Mouse (Mus musculus): ENCODE measurements around the gene Mgat4e. TPM values are rescaled to one million over a fixed set of nuclear protein-coding genes. Genes with fewer than 3 reads are reported as not detected.
"Not testable (repeated sequence)": the region's sequence is repeated elsewhere in the genome, so short reads cannot be mapped to it uniquely, and the experiment has no call there.

The Mgat4e gene
- polyA plus RNA-seq, 1 experiment from 2014 or later = not detected

- H3K36me3 ChIP-seq = no peaks in the 10 kb centered on the region
- no peaks in the 10 kb centered on the region for H3K27me3 ChIP-seq
- H3K4me3 ChIP-seq = peak overlapping the region; percentile 72
- no peaks in the 10 kb centered on the region for H3K9me3 ChIP-seq (replicated peaks)
- peak overlapping the region; percentile 91 for H3K4me2 ChIP-seq
- no peak overlapping the region for H3K9ac ChIP-seq
- H3K27ac ChIP-seq = no peak overlapping the region
- H3K4me1 ChIP-seq (replicated peaks) = peaks cover 15% of the 10 kb centered on the region
- WGBS = 36% methylated on average over 13 of the region's 13 CpGs
- ATAC-seq (replicated peaks; ENCODE audit: insufficient number of reproducible peaks, insufficient read depth, low FRiP score, low read depth) = no peak
These were observed 5.9 kb upstream of the Mgat4e start for GRCm38 (mm10) chr1:134555240-134555870.

- Histone ChIP-seq H3K9me3 (replicated peaks) (no peaks in the 10 kb centered on the region), H3K4me1 (replicated peaks) (peaks cover 15% of the 10 kb centered on the region), H3K4me2 (no peak overlapping the region), H3K27ac (no peak overlapping the region), H3K9ac (no peak overlapping the region), H3K4me3 (no peak overlapping the region), H3K36me3 (no peaks in the 10 kb centered on the region), H3K27me3 (no peaks in the 10 kb centered on the region)
- WGBS = 51% methylated on average over 3 of the region's 3 CpGs
- no peak for ATAC-seq (replicated peaks; ENCODE audit: insufficient number of reproducible peaks, insufficient read depth, low FRiP score, low read depth)
These were observed 2.9 kb upstream of the Mgat4e start for GRCm38 (mm10) chr1:134552396-134552795.

- ATAC-seq (replicated peaks; ENCODE audit: insufficient number of reproducible peaks, insufficient read depth, low FRiP score, low read depth) = no peak
- Histone ChIP-seq H3K4me1 (replicated peaks) (peaks cover 10% of the 10 kb centered on the region), H3K9ac (no peak overlapping the region), H3K27ac (no peak overlapping the region), H3K27me3 (no peaks in the 10 kb centered on the region), H3K9me3 (replicated peaks) (no peaks in the 10 kb centered on the region), H3K36me3 (no peaks in the 10 kb centered on the region), H3K4me2 (no peak overlapping the region), H3K4me3 (no peak overlapping the region)
- 78% methylated on average over 3 of the region's 3 CpGs for WGBS
These were observed 2.4 kb upstream of the Mgat4e start for GRCm38 (mm10) chr1:134551869-134552268.

- ATAC-seq (replicated peaks; ENCODE audit: insufficient number of reproducible peaks, insufficient read depth, low FRiP score, low read depth) = no peak
- no peak overlapping the region for H3K4me3 ChIP-seq
- no peak overlapping the region for H3K9ac ChIP-seq
- no peak overlapping the region for H3K4me2 ChIP-seq
- H3K27ac ChIP-seq = no peak overlapping the region
- 0 out of 2 replicates have a peak, but pooled peaks cover 3% of the 10 kb centered on the region for H3K9me3 ChIP-seq (replicated peaks)
- H3K36me3 ChIP-seq = no peaks in the 10 kb centered on the region
- WGBS = 55% methylated on average over 4 of the region's 4 CpGs
- no peaks in the 10 kb centered on the region for H3K4me1 ChIP-seq (replicated peaks)
- no peaks in the 10 kb centered on the region for H3K27me3 ChIP-seq
These were observed 1.3 kb downstream of the Mgat4e start for GRCm38 (mm10) chr1:134548231-134548630.

GRCm38 (mm10) chr1:134540610-134541009 is 8.9 kb downstream of the Mgat4e start:
- H3K36me3 ChIP-seq = no peaks in the 10 kb centered on the region
- no peak overlapping the region for H3K9ac ChIP-seq
- 0 out of 2 replicates have a peak, but pooled peaks cover 3% of the 10 kb centered on the region for H3K9me3 ChIP-seq (replicated peaks)
- H3K27me3 ChIP-seq = no peaks in the 10 kb centered on the region
- no peak for ATAC-seq (replicated peaks; ENCODE audit: insufficient number of reproducible peaks, insufficient read depth, low FRiP score, low read depth)
- H3K27ac ChIP-seq = no peak overlapping the region
- H3K4me1 ChIP-seq (replicated peaks) = no peaks in the 10 kb centered on the region
- 81% methylated on average over 10 of the region's 10 CpGs for WGBS
- H3K4me3 ChIP-seq = no peak overlapping the region
- H3K4me2 ChIP-seq = no peak overlapping the region

GRCm38 (mm10) chr1:134535513-134535912 is 14.0 kb downstream of the Mgat4e start:
- no peak overlapping the region for H3K4me3 ChIP-seq
- ATAC-seq (replicated peaks; ENCODE audit: insufficient number of reproducible peaks, insufficient read depth, low FRiP score, low read depth) = no peak
- H3K36me3 ChIP-seq = no peaks in the 10 kb centered on the region
- no peak overlapping the region for H3K4me2 ChIP-seq
- no peaks in the 10 kb centered on the region for H3K27me3 ChIP-seq
- no peaks in the 10 kb centered on the region for H3K4me1 ChIP-seq (replicated peaks)
- 69% methylated on average over 3 of the region's 3 CpGs for WGBS
- H3K9me3 ChIP-seq (replicated peaks) = no peaks in the 10 kb centered on the region
- H3K27ac ChIP-seq = no peak overlapping the region
- H3K9ac ChIP-seq = no peak overlapping the region

- Histone ChIP-seq H3K4me1 (replicated peaks) (no peaks in the 10 kb centered on the region), H3K9ac (no peak overlapping the region), H3K4me3 (no peak overlapping the region), H3K4me2 (no peak overlapping the region), H3K9me3 (replicated peaks) (no peaks in the 10 kb centered on the region), H3K27me3 (no peaks in the 10 kb centered on the region), H3K36me3 (no peaks in the 10 kb centered on the region), H3K27ac (no peak overlapping the region)
- WGBS = 92% methylated on average over 1 of the region's 1 CpGs
- no peak for ATAC-seq (replicated peaks; ENCODE audit: insufficient number of reproducible peaks, insufficient read depth, low FRiP score, low read depth)
These were observed 14.4 kb downstream of the Mgat4e start for GRCm38 (mm10) chr1:134535054-134535453.

GRCm38 (mm10) chr1:134533710-134534109 is 15.8 kb downstream of the Mgat4e start:
- not testable (repeated sequence) for ATAC-seq (replicated peaks; ENCODE audit: insufficient number of reproducible peaks, insufficient read depth, low FRiP score, low read depth); H3K4me2 ChIP-seq; H3K4me3 ChIP-seq; H3K9me3 ChIP-seq (replicated peaks); H3K36me3 ChIP-seq; H3K27me3 ChIP-seq; H3K9ac ChIP-seq; H3K27ac ChIP-seq; H3K4me1 ChIP-seq (replicated peaks)
- 87% methylated on average over 10 of the region's 10 CpGs for WGBS

- no peaks in the 10 kb centered on the region for H3K4me1 ChIP-seq (replicated peaks)
- WGBS = 79% methylated on average over 6 of the region's 6 CpGs
- no peaks in the 10 kb centered on the region for H3K9me3 ChIP-seq (replicated peaks)
- H3K27ac ChIP-seq = no peak overlapping the region
- no peaks in the 10 kb centered on the region for H3K27me3 ChIP-seq
- H3K4me3 ChIP-seq = no peak overlapping the region
- H3K9ac ChIP-seq = no peak overlapping the region
- no peaks in the 10 kb centered on the region for H3K36me3 ChIP-seq
- no peak overlapping the region for H3K4me2 ChIP-seq
- no peak for ATAC-seq (replicated peaks; ENCODE audit: insufficient number of reproducible peaks, insufficient read depth, low FRiP score, low read depth)
These were observed 18.9 kb downstream of the Mgat4e start for GRCm38 (mm10) chr1:134530618-134531017.

GRCm38 (mm10) chr1:134526752-134527151 is 22.7 kb downstream of the Mgat4e start:
- no peaks in the 10 kb centered on the region for H3K4me1 ChIP-seq (replicated peaks)
- no peaks in the 10 kb centered on the region for H3K27me3 ChIP-seq
- no peak overlapping the region for H3K4me3 ChIP-seq
- no peak overlapping the region for H3K4me2 ChIP-seq
- no peaks in the 10 kb centered on the region for H3K36me3 ChIP-seq
- 61% methylated on average over 6 of the region's 6 CpGs for WGBS
- no peaks in the 10 kb centered on the region for H3K9me3 ChIP-seq (replicated peaks)
- H3K27ac ChIP-seq = no peak overlapping the region
- no peak overlapping the region for H3K9ac ChIP-seq
- ATAC-seq (replicated peaks; ENCODE audit: insufficient number of reproducible peaks, insufficient read depth, low FRiP score, low read depth) = no peak

- Histone ChIP-seq H3K4me3 (no peak overlapping the region), H3K27ac (no peak overlapping the region), H3K4me1 (replicated peaks) (no peaks in the 10 kb centered on the region), H3K9ac (no peak overlapping the region), H3K9me3 (replicated peaks) (no peaks in the 10 kb centered on the region), H3K36me3 (no peaks in the 10 kb centered on the region), H3K4me2 (no peak overlapping the region), H3K27me3 (no peaks in the 10 kb centered on the region)
- ATAC-seq (replicated peaks; ENCODE audit: insufficient number of reproducible peaks, insufficient read depth, low FRiP score, low read depth) = no peak
- WGBS = 83% methylated on average over 1 of the region's 1 CpGs
These were observed 24.5 kb downstream of the Mgat4e start for GRCm38 (mm10) chr1:134525015-134525414.

- WGBS = 71% methylated on average over 5 of the region's 5 CpGs
These were observed 25.1 kb downstream of the Mgat4e start for GRCm38 (mm10) chr1:134524424-134524823.

More at GRCm38 (mm10) chr1:134524424-134524823, 25.1 kb downstream of the Mgat4e start:
- H3K9me3 ChIP-seq (replicated peaks) = no peaks in the 10 kb centered on the region
- no peaks in the 10 kb centered on the region for H3K36me3 ChIP-seq
- H3K27ac ChIP-seq = no peak overlapping the region
- no peak overlapping the region for H3K9ac ChIP-seq
- no peaks in the 10 kb centered on the region for H3K4me1 ChIP-seq (replicated peaks)
- H3K4me2 ChIP-seq = no peak overlapping the region
- no peak overlapping the region for H3K4me3 ChIP-seq
- H3K27me3 ChIP-seq = no peaks in the 10 kb centered on the region
- no peak for ATAC-seq (replicated peaks; ENCODE audit: insufficient number of reproducible peaks, insufficient read depth, low FRiP score, low read depth)
